Mouse (Mus musculus) intestine, embryonic 14.5 days (tissue): ENCODE measurements at regions not wholly inside any gene's neighbourhood (a gene's known extent, or its start where the extent isn't known, plus 50 kb on each side); places are given as distances from the start of the nearest gene placed in this dataset.
A peak's percentile ranks its signal among the peaks of the same experiment; 100 is the strongest.

Source experiments
- ATAC-seq: fragments of 200-750 bp; cut with Nextera tagmentation; replicated peaks from 2 replicates; pipeline ENCODE4 v1.8.0; 2017; ENCODE audit warnings: low read depth, moderate number of reproducible peaks, moderate TSS enrichment, moderate library complexity; ENCODE audit not compliant: low FRiP score, low TSS enrichment
- DNase-seq: peaks from one replicate; pipeline ENCODE4 v3.0.0-alpha.2; 2018; ENCODE audit warnings: low spot score
- H3K27ac ChIP-seq: fragments of 300-500 bp; sonication (generic); 2 replicates; pipeline ENCODE4 v1.5.1; 2014; ENCODE audit warnings: low read depth, mild to moderate bottlenecking, control low read depth
- H3K27me3 ChIP-seq: fragments of 300-500 bp; sonication (generic); replicated peaks from 2 replicates; pipeline ENCODE4 v1.6.1; 2014; ENCODE audit warnings: low read length, control low read depth; ENCODE audit not compliant: control insufficient read depth, insufficient read depth
- H3K36me3 ChIP-seq: fragments of 300-500 bp; sonication (generic); 2 replicates; pipeline ENCODE4 v1.6.1; 2014; ENCODE audit warnings: low read length, control low read depth; ENCODE audit not compliant: control insufficient read depth, insufficient read depth
- H3K4me1 ChIP-seq: fragments of 300-500 bp; sonication (generic); replicated peaks from 2 replicates; pipeline ENCODE4 v1.6.1; 2014; ENCODE audit warnings: low read length, control low read depth, mixed read lengths; ENCODE audit not compliant: control insufficient read depth, insufficient read depth
- H3K4me2 ChIP-seq: fragments of 300-500 bp; sonication (generic); 2 replicates; pipeline ENCODE4 v1.6.1; 2014; ENCODE audit warnings: low read length
- H3K4me3 ChIP-seq: fragments of 300-500 bp; sonication (generic); 2 replicates; pipeline ENCODE4 v1.5.1; 2014; ENCODE audit warnings: low read depth, low read length, control low read depth, mixed read lengths
- H3K9ac ChIP-seq: fragments of 300-500 bp; sonication (generic); 2 replicates; pipeline ENCODE4 v1.6.1; 2014; ENCODE audit warnings: mild to moderate bottlenecking, low read length
- H3K9me3 ChIP-seq: fragments of 300-500 bp; sonication (generic); 2 replicates; pipeline ENCODE4 v1.6.1; 2016; ENCODE audit warnings: low read length, control low read depth; ENCODE audit not compliant: control insufficient read depth
- WGBS: fragments of 180-500 bp; shearing (Covaris S2); extraction: QIAGEN DNeasy Blood & Tissue Kit; methylation state at CpG from one replicate; pipeline ENCODE4 v1.1.7; 2014; 5-methylcytosine and 5-hydroxymethylcytosine counted together

DNA sequence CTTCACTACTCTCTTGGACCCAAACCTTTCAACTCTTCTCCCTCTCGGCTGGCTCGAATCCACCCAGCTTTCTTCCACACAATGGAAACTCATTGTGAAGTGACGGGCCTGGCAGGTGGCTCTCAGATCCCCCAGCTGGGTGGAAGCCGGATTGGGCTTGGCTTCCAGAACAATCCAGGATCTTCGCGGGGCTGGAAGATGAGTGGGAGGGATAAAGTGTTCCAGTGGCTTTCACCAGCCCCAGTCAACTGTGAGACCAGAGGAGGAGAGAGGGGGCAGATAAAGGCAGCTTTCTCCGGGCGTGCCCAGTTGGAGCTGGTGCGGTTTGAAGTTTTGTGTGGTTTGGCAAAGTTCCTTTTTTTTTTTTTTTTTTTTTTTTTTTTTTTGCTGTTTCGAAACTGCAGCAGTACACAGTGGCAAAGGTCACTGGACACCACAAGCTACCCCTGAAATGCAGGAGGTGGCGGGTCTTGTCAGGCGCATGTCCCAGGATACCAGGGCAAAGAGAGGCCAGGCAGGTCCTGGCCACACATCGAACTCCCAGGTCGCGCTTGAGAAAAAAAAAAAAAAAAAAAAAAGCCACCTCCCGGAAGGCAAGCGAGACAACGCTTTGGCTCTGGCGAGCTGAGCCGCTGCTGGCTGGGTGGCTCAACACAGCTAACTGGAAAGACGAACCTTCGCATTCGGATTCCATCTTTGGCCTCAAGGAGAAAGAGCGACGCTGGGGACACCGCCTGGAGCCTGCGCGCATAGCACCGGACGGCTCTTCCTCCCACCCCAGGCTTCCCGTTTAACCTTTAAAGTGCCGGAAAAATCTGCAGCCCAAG, 91.9 kb upstream of the Bcor start:
- Histone ChIP-seq H3K36me3 (no peaks in the 10 kb centered on the region), H3K4me3 (peak overlapping the region; percentile 25; the same call in 1 of the 2 replicates), H3K27me3 (no peaks in the 10 kb centered on the region), H3K9me3 (no peaks in the 10 kb centered on the region), H3K4me1 (no peaks in the 10 kb centered on the region), H3K9ac (no peak overlapping the region), H3K4me2 (peak overlapping the region; percentile 50), H3K27ac (no peak overlapping the region)
- DNase-seq (peak; percentile 65), ATAC-seq (peak; percentile 82)
- 20% methylated on average over 32 of the region's 32 CpGs for WGBS

DNA sequence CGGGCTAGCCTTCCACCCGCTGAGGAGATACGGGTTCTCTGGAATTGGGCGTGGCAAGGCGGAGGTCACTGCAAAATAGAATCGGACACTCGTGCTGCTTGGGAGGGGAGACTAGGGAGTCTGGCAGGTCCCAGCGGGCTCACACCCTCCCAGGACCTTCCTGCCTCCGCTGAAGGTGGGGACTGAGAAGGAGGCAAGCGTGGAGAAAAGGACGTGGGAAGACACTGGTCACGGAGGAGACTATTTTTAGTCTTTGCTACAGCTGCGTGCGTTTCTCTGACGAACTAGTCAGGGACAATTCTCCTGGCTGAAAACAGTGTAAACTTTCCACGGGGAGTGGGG, 92.5 kb upstream of the Bcor start:
- Histone ChIP-seq H3K27ac (no peak overlapping the region), H3K4me3 (peak overlapping the region; percentile 25; the same call in 1 of the 2 replicates), H3K4me2 (peak overlapping the region; percentile 50), H3K9ac (no peak overlapping the region), H3K4me1 (no peaks in the 10 kb centered on the region), H3K27me3 (no peaks in the 10 kb centered on the region), H3K36me3 (no peaks in the 10 kb centered on the region), H3K9me3 (no peaks in the 10 kb centered on the region)
- ATAC-seq (no peak), DNase-seq (no peak)
- 7% methylated on average over 16 of the region's 16 CpGs for WGBS

GRCm38 (mm10) chrX:12256758-12257157, 96.6 kb upstream of the Bcor start:
- Histone ChIP-seq H3K4me1 (no peaks in the 10 kb centered on the region), H3K9me3 (no peaks in the 10 kb centered on the region), H3K4me3 (no peak overlapping the region), H3K4me2 (no peak overlapping the region), H3K36me3 (no peaks in the 10 kb centered on the region), H3K27ac (no peak overlapping the region), H3K27me3 (no peaks in the 10 kb centered on the region), H3K9ac (no peak overlapping the region)
- WGBS: 72% methylated on average over 8 of the region's 8 CpGs
- DNase-seq (no peak), ATAC-seq (no peak)

- H3K4me3 ChIP-seq: no peak overlapping the region
- H3K36me3 ChIP-seq: no peaks in the 10 kb centered on the region
- no peak overlapping the region for H3K27ac ChIP-seq
- no peak overlapping the region for H3K9ac ChIP-seq
- H3K9me3 ChIP-seq: no peaks in the 10 kb centered on the region
- 85% methylated on average over 6 of the region's 6 CpGs for WGBS
- DNase-seq (no peak), ATAC-seq (no peak)
- no peaks in the 10 kb centered on the region for H3K4me1 ChIP-seq
- H3K4me2 ChIP-seq: no peak overlapping the region
- H3K27me3 ChIP-seq: no peaks in the 10 kb centered on the region
Measured at GRCm38 (mm10) chrX:12263834-12264233, 103.7 kb upstream of the Bcor start.

GRCm38 (mm10) chrX:12284741-12285140, 124.6 kb upstream of the Bcor start:
- WGBS: 71% methylated on average over 4 of the region's 4 CpGs
- Histone ChIP-seq H3K9ac (no peak overlapping the region), H3K4me1 (no peaks in the 10 kb centered on the region), H3K27ac (no peak overlapping the region), H3K9me3 (no peaks in the 10 kb centered on the region), H3K36me3 (no peaks in the 10 kb centered on the region), H3K4me2 (no peak overlapping the region), H3K4me3 (no peak overlapping the region), H3K27me3 (peaks cover 6% of the 10 kb centered on the region; the same call in 1 of the 2 replicates)
- ATAC-seq (no peak), DNase-seq (no peak)

- no peak for DNase-seq
- no peak overlapping the region for H3K9ac ChIP-seq
- 58% methylated on average over 5 of the region's 5 CpGs for WGBS
Measured at GRCm38 (mm10) chrX:12285141-12285540, 125.0 kb upstream of the Bcor start.

DNA sequence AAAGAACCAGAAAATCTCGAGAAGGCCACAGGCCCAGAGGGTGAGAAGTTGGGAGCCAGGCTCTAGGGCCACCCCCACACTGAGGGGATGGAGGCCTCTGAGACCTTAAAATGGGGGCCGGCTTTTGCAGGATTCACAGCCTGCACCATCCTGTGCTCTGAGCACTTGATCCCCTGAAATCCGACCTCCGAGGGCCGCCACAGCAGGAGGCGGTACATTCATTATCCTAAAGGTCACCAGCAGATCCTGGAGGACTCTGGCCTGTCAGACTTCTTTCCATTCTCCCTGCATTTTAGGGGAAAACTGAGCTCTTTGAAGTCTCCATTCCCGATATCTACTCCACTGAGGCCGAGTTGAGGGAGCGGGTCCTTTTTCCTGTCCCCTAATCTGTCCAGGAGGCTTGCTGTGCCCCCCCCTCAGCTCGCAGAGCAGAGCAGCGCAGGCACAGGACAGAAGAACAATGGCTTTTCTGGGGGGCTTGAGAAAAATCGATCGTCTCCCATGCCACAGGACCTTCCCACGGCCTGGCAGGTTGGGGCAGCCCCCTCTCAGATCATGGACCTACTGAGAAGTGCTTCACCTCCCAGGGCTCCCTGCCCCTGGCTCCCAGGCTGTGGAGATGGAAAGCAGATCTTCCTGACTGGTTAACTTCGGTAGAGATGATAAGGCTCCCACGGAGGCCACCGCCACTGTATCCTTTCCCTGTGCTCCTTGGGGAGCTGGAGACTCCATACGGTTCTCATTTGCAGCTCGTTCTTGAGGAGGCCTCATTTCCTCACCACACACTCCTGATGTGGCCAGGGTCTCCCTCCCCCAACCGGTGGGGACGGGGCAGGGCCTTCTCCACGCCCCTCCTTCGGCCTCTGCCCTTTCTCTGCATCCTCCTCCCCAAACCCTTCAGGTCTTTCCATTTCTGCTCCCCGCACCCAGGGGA, 126.1 kb upstream of the Bcor start:
- Histone ChIP-seq H3K27ac (no peak overlapping the region), H3K36me3 (no peaks in the 10 kb centered on the region), H3K4me1 (no peaks in the 10 kb centered on the region), H3K9me3 (no peaks in the 10 kb centered on the region), H3K4me3 (no peak overlapping the region), H3K27me3 (peaks cover 6% of the 10 kb centered on the region; the same call in 1 of the 2 replicates), H3K4me2 (no peak overlapping the region), H3K9ac (no peak overlapping the region)
- no peak for DNase-seq
- WGBS: 40% methylated on average over 24 of the region's 24 CpGs
- no peak for ATAC-seq

More at GRCm38 (mm10) chrX:12285141-12285540, 125.0 kb upstream of the Bcor start:
- no peak overlapping the region for H3K27ac ChIP-seq
- no peaks in the 10 kb centered on the region for H3K36me3 ChIP-seq
- H3K9me3 ChIP-seq: no peaks in the 10 kb centered on the region
- no peak overlapping the region for H3K4me3 ChIP-seq
- peaks cover 6% of the 10 kb centered on the region; the same call in 1 of the 2 replicates for H3K27me3 ChIP-seq
- no peak for ATAC-seq
- H3K4me2 ChIP-seq: no peak overlapping the region
- no peaks in the 10 kb centered on the region for H3K4me1 ChIP-seq

DNA sequence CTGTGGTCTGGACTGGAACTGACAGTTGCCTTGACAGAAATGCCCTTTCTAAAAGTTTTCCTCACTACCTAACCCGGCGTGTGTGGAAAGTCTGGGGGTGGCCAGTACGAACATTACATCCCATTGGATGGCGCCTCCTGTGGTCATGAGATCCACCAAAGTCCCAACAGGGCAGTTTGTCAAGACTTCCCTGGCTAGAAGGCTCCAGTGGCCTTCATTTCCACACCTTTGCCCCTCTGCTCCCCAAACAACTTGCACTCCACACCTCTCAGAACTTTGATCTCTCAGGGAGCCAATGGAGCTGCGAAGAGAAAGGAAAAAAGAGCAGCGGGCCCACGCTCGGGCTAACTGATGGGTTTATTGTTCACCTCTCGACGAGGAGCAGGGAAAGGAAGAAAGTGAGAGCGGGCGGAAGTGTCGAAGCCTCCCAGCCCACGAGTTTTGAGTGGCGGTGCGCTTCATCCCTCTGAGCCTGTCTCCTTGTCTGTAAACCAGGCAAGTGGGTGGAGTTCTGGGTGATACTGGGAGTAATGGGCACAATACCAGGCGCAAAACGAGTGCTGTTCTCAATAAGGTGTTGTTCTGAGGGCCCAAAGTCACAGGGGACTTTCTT, 126.9 kb upstream of the Bcor start:
- Histone ChIP-seq H3K4me3 (no peak overlapping the region), H3K36me3 (no peaks in the 10 kb centered on the region), H3K9ac (no peak overlapping the region), H3K4me1 (no peaks in the 10 kb centered on the region), H3K9me3 (no peaks in the 10 kb centered on the region), H3K27me3 (peaks cover 6% of the 10 kb centered on the region; the same call in 1 of the 2 replicates), H3K27ac (no peak overlapping the region), H3K4me2 (no peak overlapping the region)
- DNase-seq: no peak
- 35% methylated on average over 18 of the region's 18 CpGs for WGBS
- ATAC-seq: no peak
